In the genomic region with DNA sequence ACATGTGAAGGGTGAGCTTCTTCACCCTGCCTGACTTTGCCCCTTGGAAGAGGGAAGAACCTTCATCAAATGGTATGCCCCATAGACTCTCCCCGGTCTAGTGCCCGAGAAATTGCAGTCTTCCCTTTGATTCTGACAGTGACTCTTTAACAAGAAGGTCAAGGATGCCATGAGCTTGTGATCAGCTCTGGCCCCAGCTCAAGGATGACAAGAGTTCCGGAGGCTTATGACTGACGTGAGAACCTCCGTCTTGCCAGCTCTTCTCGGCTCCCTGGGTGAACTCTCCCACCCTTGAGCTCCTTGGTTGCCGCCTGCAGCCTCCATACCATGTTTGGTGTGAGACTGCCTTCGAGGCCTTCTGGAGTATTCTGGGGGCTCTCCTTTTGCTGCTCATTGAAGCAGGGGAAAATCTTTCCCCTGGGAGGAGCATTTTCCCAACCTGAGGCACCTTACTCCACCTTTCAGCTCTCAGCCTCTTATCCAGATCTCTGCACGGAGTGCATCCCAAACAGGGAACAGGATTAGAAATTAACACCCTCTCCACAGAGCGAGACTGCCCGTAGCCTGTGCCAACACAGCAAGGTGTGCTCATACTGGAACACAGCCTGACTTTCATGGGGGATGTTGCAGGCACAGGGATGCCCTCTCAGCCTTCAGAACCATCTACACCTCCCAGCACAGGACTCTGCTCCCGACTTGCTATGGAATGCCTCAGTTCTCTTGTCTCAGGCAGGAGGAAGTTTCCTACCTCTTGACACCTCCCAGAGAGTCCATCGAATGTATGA, we compare ENCODE assay signal across 27 mouse cellular contexts.
DNase-seq lines count a peak whose midpoint lies in the region; ATAC-seq and TF ChIP-seq lines count a peak whose summit lies in the region.
"Had no signal": no experiment of that assay in that cellular context is flagged by ENCODE, and none has a peak within 500 bp of the region (broad histone marks: within the 10 kb centered on the region; RNA-seq: fewer than 3 reads in every experiment).

No protein-coding gene starts in this region.

- ATAC-seq in megakaryocyte-erythroid progenitor cell, adult 5-6 weeks (replicated peaks; ENCODE audit: low FRiP score, low TSS enrichment, poor library complexity, severe bottlenecking): no peak
- ATAC-seq: CD4-positive, CD25-positive, alpha-beta regulatory T cell, adult 4 months; forebrain, postnatal 0 days; hindbrain, postnatal 0 days; intestine, embryonic 16.5 days had no signal

- peak; percentile 35 for DNase-seq in cerebellum, adult 11-12 months
- no peak for DNase-seq in cerebellum, adult 8-10 months
- DNase-seq in layer of hippocampus, adult 2 months (ENCODE audit: low spot score in 2 of 2): no peak
- no peak for DNase-seq in layer of hippocampus, adult 9-10 months (ENCODE audit: low spot score)
- DNase-seq in cerebellum, adult 2 months: peak; percentile 49 to 56
- DNase-seq in cerebellum, postnatal 36 days: peak; percentile 34 to 40
- no peak for DNase-seq in urinary bladder, adult 2 months (ENCODE audit: low spot score)
- DNase-seq: forebrain, postnatal 0 days; gastrocnemius, postnatal 25 days; heart, adult 18-20 months; kidney, adult 9 months; kidney, postnatal 36 days; layer of hippocampus, adult 9-11 months; lung, postnatal 4 days; thymus, adult 18-20 months; thymus, postnatal 4 days had no signal

- H3K4me1 ChIP-seq in cerebellum, adult 2 months (ENCODE audit: control insufficient read depth, insufficient read depth, low read length): peaks cover 10% of the 10 kb centered on the region
- H3K4me1 ChIP-seq: stomach, embryonic 15.5 days had no signal

- no peak for TF ChIP-seq POLR2A in cerebellum, adult 2 months (IDR thresholded peaks at IDR 0.05; ENCODE audit: borderline replicate concordance, insufficient read depth, low read length)

- no peak for TF ChIP-seq CTCF in layer of hippocampus, adult 2 months (conservative IDR thresholded peaks at IDR 0.05)
- no peak for TF ChIP-seq CTCF in cerebellum, adult 2 months (IDR thresholded peaks at IDR 0.05; ENCODE audit: borderline replicate concordance, insufficient read depth, low read depth, low read length)

- H3K27me3 ChIP-seq in cerebellum, adult 2 months (ENCODE audit: control insufficient read depth, insufficient read depth, low read length): no peaks in the 10 kb centered on the region
- H3K27me3 ChIP-seq: heart, embryonic 15.5 days; lung, embryonic 15.5 days; stomach, embryonic 15.5 days had no signal

- peak overlapping the region; percentile 67 for H3K27ac ChIP-seq in layer of hippocampus, adult 2 months
- no peak overlapping the region for H3K27ac ChIP-seq in cerebellum, adult 2 months (ENCODE audit: insufficient read depth, low read length)
- H3K27ac ChIP-seq: embryonic facial prominence, embryonic 10.5 days; heart, embryonic 15.5 days; hindbrain, embryonic 10.5 days; hindbrain, postnatal 0 days; limb, embryonic 15.5 days; liver, embryonic 14.5 days; lung, embryonic 15.5 days; stomach, embryonic 15.5 days had no signal

- H3K4me3 ChIP-seq in layer of hippocampus, adult 2 months: no peak overlapping the region
- no peak overlapping the region for H3K4me3 ChIP-seq in cerebellum, adult 2 months (replicated peaks; ENCODE audit: insufficient read depth, low read depth, low read length)
- H3K4me3 ChIP-seq: embryonic facial prominence, embryonic 10.5 days; heart, embryonic 15.5 days; hindbrain, embryonic 10.5 days; limb, embryonic 15.5 days; lung, embryonic 15.5 days; stomach, embryonic 15.5 days had no signal

- WGBS in cerebellum, adult 2 months: 42% methylated on average over 13 of the region's 13 CpGs

Comparison
In these comparisons a context has a peak if more than half of its experiments do, and no peak if none do; other contexts are left out.
1. DNase-seq: peak in cerebellum, adult 11-12 months (single experiment), cerebellum, adult 2 months (2 of 2) and cerebellum, postnatal 36 days (2 of 2); none in cerebellum, adult 8-10 months (single experiment), layer of hippocampus, adult 2 months (0 of 2), layer of hippocampus, adult 9-10 months (single experiment) and urinary bladder, adult 2 months (single experiment).